Comparison of ENCODE assay signal across 15 mouse cellular contexts in the genomic region with DNA sequence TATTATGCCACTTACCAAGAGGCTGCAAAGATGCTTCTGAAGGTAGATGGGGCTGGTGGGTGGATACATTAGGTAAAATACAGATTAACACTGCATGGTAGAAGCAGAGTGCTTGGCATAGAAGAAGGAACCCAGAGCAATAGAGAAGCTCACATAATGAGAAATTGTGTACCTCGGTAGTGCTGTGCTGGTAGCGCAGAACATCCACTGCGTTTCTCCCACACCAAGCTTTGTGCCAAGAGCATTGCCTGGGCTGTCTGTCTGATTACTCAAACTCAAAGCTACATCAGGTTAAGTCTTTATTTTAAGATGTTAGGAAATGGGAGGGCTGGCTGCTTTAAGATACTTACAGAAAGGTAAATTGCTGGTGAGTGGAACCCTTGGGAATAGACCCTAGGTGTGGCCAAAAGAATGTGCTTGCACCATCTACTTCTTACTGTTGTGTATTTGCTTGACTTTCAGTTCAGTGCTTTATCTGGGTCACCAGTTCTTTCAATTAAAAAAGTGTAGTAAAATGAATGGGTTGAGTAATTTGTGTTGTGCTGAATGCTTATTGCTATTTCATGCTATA.
"Had no signal": no experiment of that assay in that cellular context is flagged by ENCODE, and none has a peak within 500 bp of the region (broad histone marks: within the 10 kb centered on the region; RNA-seq: fewer than 3 reads in every experiment).

No protein-coding gene starts in this region.

- H3K4me3 ChIP-seq: hindbrain, embryonic 15.5 days; kidney, embryonic 15.5 days; limb, embryonic 13.5 days; midbrain, embryonic 10.5 days; midbrain, embryonic 15.5 days; neural tube, embryonic 12.5 days; stomach, embryonic 15.5 days had no signal

- H3K27ac ChIP-seq: hindbrain, embryonic 15.5 days; kidney, embryonic 15.5 days; limb, embryonic 13.5 days; liver, embryonic 14.5 days; midbrain, embryonic 10.5 days; midbrain, embryonic 15.5 days; neural tube, embryonic 12.5 days; stomach, embryonic 15.5 days had no signal

- H3K36me3 ChIP-seq: hindbrain, embryonic 15.5 days; midbrain, embryonic 15.5 days; neural tube, embryonic 12.5 days had no signal

- H3K9me3 ChIP-seq: hindbrain, embryonic 15.5 days; kidney, embryonic 15.5 days; limb, embryonic 13.5 days; midbrain, embryonic 10.5 days; midbrain, embryonic 15.5 days; neural tube, embryonic 12.5 days; stomach, embryonic 15.5 days had no signal

- ATAC-seq: intestine, embryonic 16.5 days; midbrain, embryonic 15.5 days had no signal

- H3K4me1 ChIP-seq: kidney, embryonic 15.5 days; midbrain, embryonic 15.5 days; stomach, embryonic 15.5 days had no signal

- H3K4me2 ChIP-seq: hindbrain, embryonic 15.5 days; kidney, embryonic 15.5 days; limb, embryonic 13.5 days; midbrain, embryonic 15.5 days; neural tube, embryonic 12.5 days; stomach, embryonic 15.5 days had no signal

- H3K27me3 ChIP-seq: hindbrain, embryonic 15.5 days; kidney, embryonic 15.5 days; limb, embryonic 13.5 days; midbrain, embryonic 15.5 days; neural tube, embryonic 12.5 days; stomach, embryonic 15.5 days had no signal

- DNase-seq: kidney, adult 2 months; kidney, postnatal 14 days; left cerebral cortex, postnatal 4 days; lung, postnatal 4 days; thymus, adult 2 months; thymus, postnatal 25 days had no signal

- H3K9ac ChIP-seq: hindbrain, embryonic 15.5 days; kidney, embryonic 15.5 days; limb, embryonic 13.5 days; liver, embryonic 14.5 days; midbrain, embryonic 15.5 days; neural tube, embryonic 12.5 days; stomach, embryonic 15.5 days had no signal
